In genomic region chr6:72098021-72098655, GRCm38 (mm10) we compare ENCODE assay signal across 8 mouse cellular contexts. TPM values are rescaled to one million over a fixed set of nuclear protein-coding genes. Genes with fewer than 3 reads are reported as not detected.
DNase-seq lines count a peak whose midpoint lies in the region; ATAC-seq and TF ChIP-seq lines count a peak whose summit lies in the region.

No protein-coding gene starts in this region.

- ATAC-seq in liver, embryonic 13.5 days (ENCODE audit: low read depth): no peak
- no peak for ATAC-seq in stomach, embryonic 16.5 days (ENCODE audit: insufficient read depth, low FRiP score)

- no peaks in the 10 kb centered on the region for H3K27me3 ChIP-seq in C2C12 (ENCODE audit: control insufficient read depth, insufficient read depth, insufficient read length)
- H3K27me3 ChIP-seq in liver, embryonic 13.5 days: no peaks in the 10 kb centered on the region
- no peaks in the 10 kb centered on the region for H3K27me3 ChIP-seq in stomach, embryonic 16.5 days (ENCODE audit: control insufficient read depth, insufficient read depth, low read length)

- peak overlapping the region; percentile 99 for H3K9ac ChIP-seq in liver, embryonic 13.5 days
- H3K9ac ChIP-seq in stomach, embryonic 16.5 days (ENCODE audit: low read length): peak overlapping the region; percentile 88

- no peaks in the 10 kb centered on the region for H3K36me3 ChIP-seq in C2C12 (ENCODE audit: control insufficient read depth, insufficient read depth)
- peaks cover 4% of the 10 kb centered on the region; the same call in 1 of the 2 replicates for H3K36me3 ChIP-seq in liver, embryonic 13.5 days
- no peaks in the 10 kb centered on the region for H3K36me3 ChIP-seq in stomach, embryonic 16.5 days (ENCODE audit: control insufficient read depth, insufficient read depth, low read length)

- peaks cover 16% of the 10 kb centered on the region for H3K79me2 ChIP-seq in C2C12 (ENCODE audit: control insufficient read depth, insufficient read depth)

- TF ChIP-seq CTCF in C2C12 (IDR thresholded peaks at IDR 0.05; ENCODE audit: control insufficient read depth, insufficient read depth, insufficient read length): no peak

- intact Hi-C loops in heart, postnatal 10 days (cut with DNase I): loop anchor here (2.0 to 5.0 kb wide), 2 partner anchors 67 to 166 kb away; no protein-coding TSS in a partner anchor

- peaks cover 60% of the 10 kb centered on the region for H3K4me1 ChIP-seq in liver, embryonic 13.5 days (replicated peaks)
- peaks cover 22% of the 10 kb centered on the region for H3K4me1 ChIP-seq in stomach, embryonic 16.5 days (ENCODE audit: control insufficient read depth, insufficient read depth, low read length)

- H3K4me2 ChIP-seq in liver, embryonic 13.5 days: peak overlapping the region; percentile 82
- H3K4me2 ChIP-seq in stomach, embryonic 16.5 days (ENCODE audit: low read depth, low read length): peak overlapping the region; percentile 97

- peak overlapping the region; percentile 56 for H3K4me3 ChIP-seq in C2C12 (ENCODE audit: insufficient read depth, poor library complexity, severe bottlenecking)
- H3K4me3 ChIP-seq in liver, embryonic 13.5 days (replicated peaks): peak overlapping the region; percentile 97
- H3K4me3 ChIP-seq in stomach, embryonic 16.5 days (replicated peaks; ENCODE audit: low read length): peak overlapping the region; percentile 77

- peaks cover 2% of the 10 kb centered on the region for H3K79me3 ChIP-seq in C2C12 (ENCODE audit: low read depth)

- H3ac ChIP-seq in C2C12 (ENCODE audit: control insufficient read depth, insufficient read length, low read depth): peak overlapping the region; percentile 88

- peak; percentile 73 for DNase-seq in adrenal gland, adult 2 months
- DNase-seq in adrenal gland, adult 8-10 months: no peak
- DNase-seq in cerebellum, postnatal 10 days: peak; percentile 69 to 70
- DNase-seq in heart, postnatal 10 days: peak; percentile 46 to 47
- DNase-seq in liver, embryonic 13.5 days: no peak
- no peak for DNase-seq in layer of hippocampus, adult 8-10 months (ENCODE audit: low spot score in 2 of 2)

- WGBS in liver, embryonic 13.5 days (ENCODE audit: insufficient replicate concordance): under 1% methylated on average over 15 of the region's 15 CpGs
- 5% methylated on average over 15 of the region's 15 CpGs for WGBS in stomach, embryonic 16.5 days

- H3K9me3 ChIP-seq in liver, embryonic 13.5 days (replicated peaks): no peaks in the 10 kb centered on the region
- no peaks in the 10 kb centered on the region for H3K9me3 ChIP-seq in stomach, embryonic 16.5 days (replicated peaks; ENCODE audit: control insufficient read depth, low read length)

- peak overlapping the region; percentile 99 for H3K27ac ChIP-seq in liver, embryonic 13.5 days
- H3K27ac ChIP-seq in stomach, embryonic 16.5 days (ENCODE audit: low read length): peak overlapping the region; percentile 68

TF ChIP-seq in C2C12, 6 proteins besides CTCF, POLR2A, EP300 and RAD21:
- no peak for TF ChIP-seq MAX (IDR thresholded peaks at IDR 0.05)
- TF ChIP-seq FOSL1 (IDR thresholded peaks at IDR 0.05; ENCODE audit: insufficient read depth, low read length, poor library complexity, severe bottlenecking): no peak
- TF ChIP-seq USF1 (IDR thresholded peaks at IDR 0.05; ENCODE audit: low read depth): no peak
- no peak for TF ChIP-seq MYOG (IDR thresholded peaks at IDR 0.05; ENCODE audit: control insufficient read depth, extremely low read depth, insufficient read length)
- no peak for TF ChIP-seq MYOD1 (IDR thresholded peaks at IDR 0.05; ENCODE audit: control insufficient read depth, insufficient read length, low read depth)
- no peak for TF ChIP-seq CEBPB (IDR thresholded peaks at IDR 0.05; ENCODE audit: low read depth)

RNA-seq across cellular contexts. Expression of gene St3gal5, which starts 0.7 kb away (rescaled TPM):
- 100 to 1,000 TPM; 137 to 188 TPM for total RNA-seq in adrenal gland, adult 2 months (2021)
- polyA plus RNA-seq in adrenal gland, adult 2 months (2012; rRNA removed): 149 and 235 TPM in 2 replicates
- total RNA-seq in adrenal gland, adult 8-10 months (2022): 100 to 1,000 TPM; 106 to 366 (median 212) TPM
- polyA plus RNA-seq in C2C12 (2012; fragmentation: generic; extraction: Trizol): 27.6 TPM
- total RNA-seq in heart, postnatal 10 days (2021): 10 to 100 TPM; 22.4 to 36.0 TPM
- 179 and 192 TPM in 2 replicates for polyA plus RNA-seq in liver, embryonic 13.5 days (2015; fragmentation: Nextera tagmentation; extraction: Ambion mirVana)
- 26.1 and 32.2 TPM in 2 replicates for polyA plus RNA-seq in stomach, embryonic 16.5 days (2015; fragmentation: Nextera tagmentation; extraction: Ambion mirVana)
- total RNA-seq in layer of hippocampus, adult 8-10 months (2022): 100 to 1,000 TPM; 103 to 108 (median 105) TPM

Comparison
In these comparisons a context has a peak if more than half of its experiments do, and no peak if none do; other contexts are left out.
1. DNase-seq: peak in adrenal gland, adult 2 months (single experiment), cerebellum, postnatal 10 days (2 of 2) and heart, postnatal 10 days (2 of 2); none in adrenal gland, adult 8-10 months (single experiment), liver, embryonic 13.5 days (single experiment) and layer of hippocampus, adult 8-10 months (0 of 2).
2. Peak in every context shown above with its lines, with median percentiles within 50 percentile points of each other: H3K4me3 ChIP-seq.